Mouse (Mus musculus) neural tube, embryonic 12.5 days (tissue): Measurements from ENCODE around the gene Gemin7. TPM values are rescaled to one million over a fixed set of nuclear protein-coding genes. Genes with fewer than 3 reads are reported as not detected.

Experiments
- ATAC-seq: fragments of 200-750 bp; cut with Nextera tagmentation; 2 replicates; pipeline ENCODE4 v1.8.0; 2017; ENCODE audit warnings: low read depth, mild to moderate bottlenecking, moderate TSS enrichment, moderate library complexity; ENCODE audit not compliant: low FRiP score
- H3K27ac ChIP-seq: fragments of 300-500 bp; sonication (generic); 2 replicates; pipeline ENCODE4 v1.5.1; 2016
- H3K27me3 ChIP-seq: fragments of 300-500 bp; sonication (generic); replicated peaks from 2 replicates; pipeline ENCODE4 v1.6.1; 2016; ENCODE audit warnings: mild to moderate bottlenecking
- H3K36me3 ChIP-seq: fragments of 300-500 bp; sonication (generic); 2 replicates; pipeline ENCODE4 v1.6.1; 2016; ENCODE audit warnings: mild to moderate bottlenecking
- H3K4me1 ChIP-seq: fragments of 300-500 bp; sonication (generic); 2 replicates; pipeline ENCODE4 v1.6.1; 2016
- H3K4me2 ChIP-seq: fragments of 300-500 bp; sonication (generic); replicated peaks from 2 replicates; pipeline ENCODE4 v1.6.1; 2016; ENCODE audit warnings: mild to moderate bottlenecking
- H3K4me3 ChIP-seq: fragments of 300-500 bp; sonication (generic); 2 replicates; pipeline ENCODE4 v1.5.1; 2016
- H3K9ac ChIP-seq: fragments of 300-500 bp; sonication (generic); 2 replicates; pipeline ENCODE4 v1.6.1; 2016; ENCODE audit warnings: mild to moderate bottlenecking
- H3K9me3 ChIP-seq: fragments of 300-500 bp; sonication (generic); 2 replicates; pipeline ENCODE4 v1.6.1; 2016; ENCODE audit warnings: mild to moderate bottlenecking
- WGBS: fragments of 180-500 bp; shearing (Covaris S2); methylation state at CpG from one replicate; pipeline ENCODE4 v1.1.7; 2016; 5-methylcytosine and 5-hydroxymethylcytosine counted together
- polyA plus RNA-seq: library from polyadenylated mRNA; unstranded; fragments of >200 nt; fragmentation: Nextera tagmentation; extraction: Ambion mirVana; gene quantifications from 2 replicates; pipeline ENCODE4 v1.2.1, GENCODE M21; 2016

Gene Gemin7
- polyA plus RNA-seq, 1 experiment from 2014 or later, result 140 TPM

- peaks cover 28% of the 10 kb centered on the region for H3K36me3 ChIP-seq
- H3K4me3 ChIP-seq, result no peak overlapping the region
- H3K27me3 ChIP-seq, result no peaks in the 10 kb centered on the region
- no peaks in the 10 kb centered on the region for H3K9me3 ChIP-seq
- H3K27ac ChIP-seq, result no peak overlapping the region
- ATAC-seq, result no peak
- peak overlapping the region; percentile 29; the same call in 1 of the 2 replicates for H3K9ac ChIP-seq
- WGBS, result 35% methylated on average over 2 of the region's 2 CpGs
- peak overlapping the region; percentile 99 for H3K4me2 ChIP-seq
- H3K4me1 ChIP-seq, result peaks cover 48% of the 10 kb centered on the region
Observed at GRCm38 (mm10) chr7:19558965-19559364, 18.4 kb downstream of the Gemin7 start.

- no peak overlapping the region for H3K27ac ChIP-seq
- H3K9ac ChIP-seq, result peak overlapping the region; percentile 29; the same call in 1 of the 2 replicates
- H3K36me3 ChIP-seq, result peaks cover 35% of the 10 kb centered on the region
- H3K27me3 ChIP-seq, result no peaks in the 10 kb centered on the region
- peaks cover 50% of the 10 kb centered on the region for H3K4me1 ChIP-seq
- WGBS, result 97% methylated on average over 6 of the region's 6 CpGs
- H3K4me2 ChIP-seq, result peak overlapping the region; percentile 99; the same call in 1 of the 2 replicates
- ATAC-seq, result no peak
- H3K9me3 ChIP-seq, result no peaks in the 10 kb centered on the region
- H3K4me3 ChIP-seq, result no peak overlapping the region
Observed at GRCm38 (mm10) chr7:19557982-19558900, 19.2 kb downstream of the Gemin7 start.

GRCm38 (mm10) chr7:19557086-19557485 is 20.3 kb downstream of the Gemin7 start:
- no peak for ATAC-seq
- H3K36me3 ChIP-seq, result peaks cover 41% of the 10 kb centered on the region
- no peak overlapping the region for H3K9ac ChIP-seq

GRCm38 (mm10) chr7:19554168-19554567 is 23.2 kb downstream of the Gemin7 start:
- peaks cover 40% of the 10 kb centered on the region for H3K4me1 ChIP-seq
- 89% methylated on average over 1 of the region's 1 CpGs for WGBS
- H3K4me3 ChIP-seq, result no peak overlapping the region
- H3K9ac ChIP-seq, result no peak overlapping the region
- H3K27me3 ChIP-seq, result no peaks in the 10 kb centered on the region
- no peak for ATAC-seq
- H3K9me3 ChIP-seq, result no peaks in the 10 kb centered on the region
- H3K4me2 ChIP-seq, result no peak overlapping the region
- H3K27ac ChIP-seq, result no peak overlapping the region
- H3K36me3 ChIP-seq, result peaks cover 42% of the 10 kb centered on the region

More at GRCm38 (mm10) chr7:19557086-19557485, 20.3 kb downstream of the Gemin7 start:
- WGBS, result 91% methylated on average over 2 of the region's 2 CpGs
- Histone ChIP-seq H3K9me3 (no peaks in the 10 kb centered on the region), H3K4me1 (peaks cover 57% of the 10 kb centered on the region), H3K4me2 (no peak overlapping the region), H3K4me3 (no peak overlapping the region), H3K27ac (no peak overlapping the region), H3K27me3 (no peaks in the 10 kb centered on the region)

GRCm38 (mm10) chr7:19552443-19552842 is 25.0 kb downstream of the Gemin7 start:
- Histone ChIP-seq H3K9ac (no peak overlapping the region), H3K9me3 (no peaks in the 10 kb centered on the region), H3K4me1 (peaks cover 33% of the 10 kb centered on the region; the same call in 1 of the 2 replicates), H3K4me2 (no peak overlapping the region), H3K36me3 (peaks cover 33% of the 10 kb centered on the region), H3K27ac (no peak overlapping the region), H3K27me3 (no peaks in the 10 kb centered on the region), H3K4me3 (no peak overlapping the region)
- 60% methylated on average over 2 of the region's 2 CpGs for WGBS
- 0 out of 2 replicates have a peak, but pooled peaks have one; percentile 17 for ATAC-seq

GRCm38 (mm10) chr7:19551634-19552033 is 25.8 kb downstream of the Gemin7 start:
- Histone ChIP-seq H3K27ac (no peak overlapping the region), H3K9ac (no peak overlapping the region), H3K9me3 (no peaks in the 10 kb centered on the region), H3K27me3 (no peaks in the 10 kb centered on the region), H3K4me3 (no peak overlapping the region), H3K36me3 (peaks cover 28% of the 10 kb centered on the region), H3K4me2 (no peak overlapping the region), H3K4me1 (peaks cover 33% of the 10 kb centered on the region; the same call in 1 of the 2 replicates)
- 70% methylated on average over 5 of the region's 5 CpGs for WGBS
- no peak for ATAC-seq

- Histone ChIP-seq H3K27me3 (no peaks in the 10 kb centered on the region), H3K4me2 (no peak overlapping the region)
- ATAC-seq, result no peak
Observed at GRCm38 (mm10) chr7:19549394-19549793, 28.0 kb downstream of the Gemin7 start.

GRCm38 (mm10) chr7:19547344-19547969 is 29.9 kb downstream of the Gemin7 start:
- H3K4me3 ChIP-seq, result no peak overlapping the region
- H3K36me3 ChIP-seq, result peaks cover 3% of the 10 kb centered on the region; the same call in 1 of the 2 replicates
- H3K27ac ChIP-seq, result no peak overlapping the region
- ATAC-seq, result no peak
- no peaks in the 10 kb centered on the region for H3K9me3 ChIP-seq
- no peaks in the 10 kb centered on the region for H3K27me3 ChIP-seq
- WGBS, result 80% methylated on average over 2 of the region's 2 CpGs
- no peak overlapping the region for H3K9ac ChIP-seq
- no peak overlapping the region for H3K4me2 ChIP-seq
- peaks cover 21% of the 10 kb centered on the region for H3K4me1 ChIP-seq

More at GRCm38 (mm10) chr7:19549394-19549793, 28.0 kb downstream of the Gemin7 start:
- peaks cover 19% of the 10 kb centered on the region for H3K36me3 ChIP-seq
- H3K27ac ChIP-seq, result no peak overlapping the region
- H3K9ac ChIP-seq, result no peak overlapping the region
- 88% methylated on average over 10 of the region's 10 CpGs for WGBS
- H3K4me1 ChIP-seq, result peaks cover 35% of the 10 kb centered on the region; the same call in 1 of the 2 replicates
- H3K4me3 ChIP-seq, result no peak overlapping the region
- no peaks in the 10 kb centered on the region for H3K9me3 ChIP-seq

GRCm38 (mm10) chr7:19546007-19546406 is 31.4 kb downstream of the Gemin7 start:
- Histone ChIP-seq H3K4me3 (no peak overlapping the region), H3K36me3 (no peaks in the 10 kb centered on the region), H3K27me3 (no peaks in the 10 kb centered on the region), H3K4me2 (no peak overlapping the region), H3K4me1 (peaks cover 27% of the 10 kb centered on the region), H3K27ac (no peak overlapping the region), H3K9ac (no peak overlapping the region), H3K9me3 (no peaks in the 10 kb centered on the region)
- ATAC-seq, result no peak
- 80% methylated on average over 3 of the region's 3 CpGs for WGBS

GRCm38 (mm10) chr7:19543584-19543983 is 33.8 kb downstream of the Gemin7 start:
- Histone ChIP-seq H3K27me3 (no peaks in the 10 kb centered on the region), H3K4me1 (peaks cover 27% of the 10 kb centered on the region), H3K4me3 (no peak overlapping the region), H3K9me3 (no peaks in the 10 kb centered on the region), H3K9ac (no peak overlapping the region), H3K27ac (no peak overlapping the region), H3K4me2 (no peak overlapping the region), H3K36me3 (no peaks in the 10 kb centered on the region)
- no peak for ATAC-seq
- 57% methylated on average over 6 of the region's 6 CpGs for WGBS

GRCm38 (mm10) chr7:19542155-19542691 is 35.2 kb downstream of the Gemin7 start:
- peaks cover 22% of the 10 kb centered on the region for H3K4me1 ChIP-seq
- no peak overlapping the region for H3K27ac ChIP-seq
- peak; percentile 83 for ATAC-seq
- H3K4me2 ChIP-seq, result peak overlapping the region; percentile 19; the same call in 1 of the 2 replicates
- no peaks in the 10 kb centered on the region for H3K36me3 ChIP-seq
- WGBS, result 71% methylated on average over 8 of the region's 8 CpGs
- no peaks in the 10 kb centered on the region for H3K27me3 ChIP-seq
- H3K9me3 ChIP-seq, result no peaks in the 10 kb centered on the region
- no peak overlapping the region for H3K4me3 ChIP-seq
- H3K9ac ChIP-seq, result no peak overlapping the region

- Histone ChIP-seq H3K9me3 (no peaks in the 10 kb centered on the region), H3K4me3 (no peak overlapping the region), H3K27me3 (no peaks in the 10 kb centered on the region), H3K36me3 (no peaks in the 10 kb centered on the region), H3K9ac (no peak overlapping the region), H3K4me1 (peaks cover 22% of the 10 kb centered on the region), H3K4me2 (peak overlapping the region; percentile 19; the same call in 1 of the 2 replicates), H3K27ac (no peak overlapping the region)
- peak; percentile 62 for ATAC-seq
- WGBS, result 74% methylated on average over 7 of the region's 7 CpGs
Observed at GRCm38 (mm10) chr7:19541681-19542154, 35.7 kb downstream of the Gemin7 start.
